Mouse (Mus musculus): ENCODE data around the gene Abcd1. TPM values are rescaled to one million over a fixed set of nuclear protein-coding genes. Genes with fewer than 3 reads are reported as not detected.

Abcd1 gene
- total and polyA plus RNA-seq, 2 experiments from 2014 or later: 14.3 to 22.0 TPM

- no peak for ATAC-seq (ENCODE audit: insufficient read depth, low read depth)
- Histone ChIP-seq H3K27me3 (ENCODE audit: control insufficient read depth, insufficient read depth, low read length) (no peaks in the 10 kb centered on the region), H3K9ac (replicated peaks; ENCODE audit: low read depth, low read length) (no peak overlapping the region), H3K4me2 (ENCODE audit: low read depth, low read length) (peak overlapping the region; percentile 81), H3K36me3 (replicated peaks; ENCODE audit: control insufficient read depth, insufficient read depth, low read length) (peaks cover 25% of the 10 kb centered on the region), H3K27ac (ENCODE audit: low read depth) (no peak overlapping the region), H3K4me3 (ENCODE audit: low read depth, low read length) (peak overlapping the region; percentile 74; the same call in 1 of the 2 replicates), H3K4me1 (ENCODE audit: control insufficient read depth, insufficient read depth) (no peaks in the 10 kb centered on the region; the same call in 1 of the 2 replicates), H3K9me3 (replicated peaks; ENCODE audit: control insufficient read depth, low read length) (no peaks in the 10 kb centered on the region)
- TF ChIP-seq CTCF (IDR thresholded peaks at IDR 0.05; ENCODE audit: low read depth) (no peak), EP300 (IDR thresholded peaks at IDR 0.05; ENCODE audit: low read depth) (no peak)
- no peak for DNase-seq (ENCODE audit: low spot score)
- 52% methylated on average over 2 of the region's 2 CpGs for WGBS
Observed at GRCm38 (mm10) chrX:73675231-73675630, 41.2 kb upstream of the Abcd1 start.

GRCm38 (mm10) chrX:73676668-73677067 lies 39.7 kb upstream of the Abcd1 start:
- H3K36me3 ChIP-seq (replicated peaks; ENCODE audit: control insufficient read depth, insufficient read depth, low read length): peaks cover 33% of the 10 kb centered on the region
- 92% methylated on average over 4 of the region's 4 CpGs for WGBS

GRCm38 (mm10) chrX:73684156-73684555 lies 32.2 kb upstream of the Abcd1 start:
- Histone ChIP-seq H3K9ac (replicated peaks; ENCODE audit: low read depth, low read length) (no peak overlapping the region), H3K27me3 (ENCODE audit: control insufficient read depth, insufficient read depth, low read length) (no peaks in the 10 kb centered on the region), H3K9me3 (replicated peaks; ENCODE audit: control insufficient read depth, low read length) (no peaks in the 10 kb centered on the region), H3K4me2 (ENCODE audit: low read depth, low read length) (no peak overlapping the region), H3K36me3 (replicated peaks; ENCODE audit: control insufficient read depth, insufficient read depth, low read length) (peaks cover 40% of the 10 kb centered on the region), H3K4me3 (ENCODE audit: low read depth, low read length) (no peak overlapping the region), H3K27ac (ENCODE audit: low read depth) (no peak overlapping the region), H3K4me1 (ENCODE audit: control insufficient read depth, insufficient read depth) (no peaks in the 10 kb centered on the region)
- DNase-seq (ENCODE audit: low spot score) (no peak), ATAC-seq (ENCODE audit: insufficient read depth, low read depth) (no peak)
- TF ChIP-seq CTCF (IDR thresholded peaks at IDR 0.05; ENCODE audit: low read depth) (no peak), EP300 (IDR thresholded peaks at IDR 0.05; ENCODE audit: low read depth) (no peak)
- WGBS: 87% methylated on average over 2 of the region's 2 CpGs

More at GRCm38 (mm10) chrX:73676668-73677067, 39.7 kb upstream of the Abcd1 start:
- no peak overlapping the region for H3K4me2 ChIP-seq (ENCODE audit: low read depth, low read length)
- DNase-seq (ENCODE audit: low spot score): no peak
- H3K9me3 ChIP-seq (replicated peaks; ENCODE audit: control insufficient read depth, low read length): no peaks in the 10 kb centered on the region
- H3K27ac ChIP-seq (ENCODE audit: low read depth): no peak overlapping the region
- H3K4me1 ChIP-seq (ENCODE audit: control insufficient read depth, insufficient read depth): no peaks in the 10 kb centered on the region; the same call in 1 of the 2 replicates
- H3K27me3 ChIP-seq (ENCODE audit: control insufficient read depth, insufficient read depth, low read length): no peaks in the 10 kb centered on the region
- no peak overlapping the region for H3K9ac ChIP-seq (replicated peaks; ENCODE audit: low read depth, low read length)
- no peak for ATAC-seq (ENCODE audit: insufficient read depth, low read depth)
- no peak for TF ChIP-seq CTCF (IDR thresholded peaks at IDR 0.05; ENCODE audit: low read depth)
- TF ChIP-seq EP300 (IDR thresholded peaks at IDR 0.05; ENCODE audit: low read depth): no peak
- no peak overlapping the region for H3K4me3 ChIP-seq (ENCODE audit: low read depth, low read length)

GRCm38 (mm10) chrX:73684978-73685377 lies 31.4 kb upstream of the Abcd1 start:
- TF ChIP-seq CTCF (IDR thresholded peaks at IDR 0.05; ENCODE audit: low read depth) (no peak), EP300 (IDR thresholded peaks at IDR 0.05; ENCODE audit: low read depth) (no peak)
- H3K27me3 ChIP-seq (ENCODE audit: control insufficient read depth, insufficient read depth, low read length): no peaks in the 10 kb centered on the region
- H3K36me3 ChIP-seq (replicated peaks; ENCODE audit: control insufficient read depth, insufficient read depth, low read length): peaks cover 33% of the 10 kb centered on the region
- H3K4me2 ChIP-seq (ENCODE audit: low read depth, low read length): no peak overlapping the region
- H3K4me3 ChIP-seq (ENCODE audit: low read depth, low read length): no peak overlapping the region
- H3K4me1 ChIP-seq (ENCODE audit: control insufficient read depth, insufficient read depth): no peaks in the 10 kb centered on the region
- ATAC-seq (ENCODE audit: insufficient read depth, low read depth): no peak
- H3K27ac ChIP-seq (ENCODE audit: low read depth): peak overlapping the region; percentile 96
- DNase-seq (ENCODE audit: low spot score): no peak
- no peak overlapping the region; the same call in 1 of the 2 replicates for H3K9ac ChIP-seq (replicated peaks; ENCODE audit: low read depth, low read length)
- no peaks in the 10 kb centered on the region for H3K9me3 ChIP-seq (replicated peaks; ENCODE audit: control insufficient read depth, low read length)

- TF ChIP-seq CTCF (IDR thresholded peaks at IDR 0.05; ENCODE audit: low read depth) (no peak), EP300 (IDR thresholded peaks at IDR 0.05; ENCODE audit: low read depth) (no peak)
- Histone ChIP-seq H3K36me3 (replicated peaks; ENCODE audit: control insufficient read depth, insufficient read depth, low read length) (peaks cover 26% of the 10 kb centered on the region), H3K4me2 (ENCODE audit: low read depth, low read length) (no peak overlapping the region), H3K9me3 (replicated peaks; ENCODE audit: control insufficient read depth, low read length) (no peaks in the 10 kb centered on the region), H3K27ac (ENCODE audit: low read depth) (peak overlapping the region; percentile 96), H3K4me3 (ENCODE audit: low read depth, low read length) (no peak overlapping the region), H3K4me1 (ENCODE audit: control insufficient read depth, insufficient read depth) (no peaks in the 10 kb centered on the region), H3K27me3 (ENCODE audit: control insufficient read depth, insufficient read depth, low read length) (no peaks in the 10 kb centered on the region), H3K9ac (replicated peaks; ENCODE audit: low read depth, low read length) (no peak overlapping the region; the same call in 1 of the 2 replicates)
- DNase-seq (ENCODE audit: low spot score) (peak; percentile 80), ATAC-seq (ENCODE audit: insufficient read depth, low read depth) (peak; percentile 90)
- WGBS: 39% methylated on average over 3 of the region's 3 CpGs
Observed at GRCm38 (mm10) chrX:73685629-73686028, 30.8 kb upstream of the Abcd1 start.

All from heart, postnatal 0 days (tissue).